Mouse (Mus musculus) ES-Bruce4 (cell line): ENCODE measurements around the gene Cpsf4l. TPM values are rescaled to one million over a fixed set of nuclear protein-coding genes. Genes with fewer than 3 reads are reported as not detected.

Experiments used
- H3K27ac ChIP-seq: 2 replicates; pipeline ENCODE4 v1.5.1; 2012; ENCODE audit warnings: low read length, inconsistent platforms; ENCODE audit not compliant: insufficient read depth
- H3K27me3 ChIP-seq: 2 replicates; pipeline ENCODE4 v1.6.1; 2012; ENCODE audit warnings: mild to moderate bottlenecking, low read length, inconsistent platforms; ENCODE audit not compliant: control insufficient read depth, poor library complexity, insufficient read depth, severe bottlenecking
- H3K36me3 ChIP-seq: 2 replicates; pipeline ENCODE4 v1.6.1; 2012; ENCODE audit warnings: inconsistent platforms, mild to moderate bottlenecking, low read length, moderate library complexity; ENCODE audit not compliant: control insufficient read depth, poor library complexity, insufficient read depth, severe bottlenecking
- H3K4me1 ChIP-seq: one replicate; pipeline ENCODE4 v1.8.1; 2011; ENCODE audit warnings: low read length; ENCODE audit not compliant: control insufficient read depth, insufficient read depth
- H3K4me3 ChIP-seq: 2 replicates; pipeline ENCODE4 v1.5.1; 2011; ENCODE audit warnings: low read depth, mild to moderate bottlenecking, low read length
- H3K9ac ChIP-seq: 2 replicates; pipeline ENCODE4 v1.6.1; 2012; ENCODE audit warnings: low read depth, mild to moderate bottlenecking, inconsistent platforms; ENCODE audit not compliant: poor library complexity, severe bottlenecking
- H3K9me3 ChIP-seq: replicated peaks from 2 replicates; pipeline ENCODE4 v1.6.1; 2012; ENCODE audit warnings: mild to moderate bottlenecking, low read length, inconsistent platforms; ENCODE audit not compliant: control insufficient read depth, poor library complexity, insufficient read depth, severe bottlenecking
- CTCF ChIP-seq: IDR thresholded peaks from one replicate; pipeline ENCODE4 v1.8.1; 2011; ENCODE audit warnings: low read depth, low read length
- EP300 ChIP-seq: IDR thresholded peaks from 2 replicates; pipeline ENCODE4 v1.6.1; 2011; ENCODE audit warnings: low read depth, low read length; ENCODE audit not compliant: insufficient read depth
- POLR2A ChIP-seq: IDR thresholded peaks from one replicate; pipeline ENCODE4 v1.8.1; 2011; ENCODE audit warnings: low read length; ENCODE audit not compliant: insufficient read depth
- polyA plus RNA-seq: library from polyadenylated mRNA; stranded (reverse); fragments of >200 nt; gene quantifications from 2 replicates; pipeline ENCODE4 v1.2.4, GENCODE M21; 2011; ENCODE audit warnings: low read depth; ENCODE audit not compliant: missing spikeins, insufficient read depth, insufficient read length

The Cpsf4l gene
- polyA plus RNA-seq, 1 experiment: 18.0 TPM

GRCm38 (mm10) chr11:113657221-113657620 lies 52.6 kb downstream of the Cpsf4l start:
- H3K9me3 ChIP-seq: no peaks in the 10 kb centered on the region
- no peak overlapping the region for H3K4me3 ChIP-seq
- peaks cover 36% of the 10 kb centered on the region for H3K36me3 ChIP-seq
- no peaks in the 10 kb centered on the region for H3K27me3 ChIP-seq
- H3K27ac ChIP-seq: no peak overlapping the region
- H3K4me1 ChIP-seq: peaks cover 2% of the 10 kb centered on the region
- no peak for TF ChIP-seq EP300
- no peak overlapping the region for H3K9ac ChIP-seq

DNA sequence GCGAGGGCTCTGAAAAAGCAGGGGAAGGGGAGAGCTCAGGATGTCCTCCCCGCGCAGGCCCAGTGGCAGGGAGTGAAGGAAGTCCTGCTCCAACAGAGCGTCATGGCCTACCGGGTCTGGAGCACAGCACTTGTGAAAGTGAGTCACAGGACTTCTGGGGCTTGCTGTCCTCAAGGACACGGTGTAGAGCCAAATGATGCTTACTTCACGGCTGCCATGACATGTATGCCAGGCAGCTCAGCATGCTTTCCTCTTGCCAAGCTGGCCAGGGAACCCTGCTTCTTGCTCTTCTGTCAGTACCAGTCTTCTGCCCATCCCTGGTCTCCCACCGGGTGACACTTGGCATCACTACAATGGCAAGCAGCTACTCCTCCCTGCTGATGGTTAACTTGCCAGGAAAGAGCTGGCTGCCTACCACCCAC lies 53.3 kb downstream of the Cpsf4l start:
- Histone ChIP-seq H3K27ac (no peak overlapping the region), H3K4me1 (peaks cover 2% of the 10 kb centered on the region), H3K9me3 (no peaks in the 10 kb centered on the region), H3K36me3 (peaks cover 29% of the 10 kb centered on the region), H3K4me3 (no peak overlapping the region), H3K27me3 (no peaks in the 10 kb centered on the region), H3K9ac (no peak overlapping the region)
- TF ChIP-seq CTCF (no peak), POLR2A (no peak), EP300 (no peak)

GRCm38 (mm10) chr11:113654561-113655270 lies 55.1 kb downstream of the Cpsf4l start:
- TF ChIP-seq EP300: no peak
- Histone ChIP-seq H3K9me3 (no peaks in the 10 kb centered on the region), H3K9ac (no peak overlapping the region), H3K36me3 (peaks cover 21% of the 10 kb centered on the region), H3K4me1 (peaks cover 4% of the 10 kb centered on the region), H3K27ac (no peak overlapping the region), H3K4me3 (no peak overlapping the region), H3K27me3 (no peaks in the 10 kb centered on the region)

DNA sequence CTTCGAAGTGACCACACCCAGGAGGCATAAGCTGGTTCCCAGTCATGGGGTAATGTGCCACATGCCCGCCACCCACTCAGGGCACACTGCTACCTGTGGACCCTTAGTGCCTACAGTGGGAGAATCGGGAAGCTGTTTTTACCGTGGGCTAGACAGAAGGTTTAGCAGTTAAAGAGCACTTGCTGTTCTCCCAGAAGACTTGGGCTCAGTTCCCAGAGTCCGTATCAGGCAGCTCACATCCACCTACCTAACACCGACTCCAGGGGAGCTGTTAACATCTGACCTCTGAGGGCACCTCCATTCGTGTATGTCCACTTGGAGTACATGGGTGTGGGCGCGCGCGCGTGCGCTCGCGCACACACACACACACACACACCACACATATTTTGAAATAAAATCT lies 55.7 kb downstream of the Cpsf4l start:
- H3K9ac ChIP-seq: no peak overlapping the region
- H3K4me3 ChIP-seq: no peak overlapping the region
- no peak for TF ChIP-seq EP300
- H3K27ac ChIP-seq: no peak overlapping the region
- no peaks in the 10 kb centered on the region for H3K9me3 ChIP-seq
- peaks cover 21% of the 10 kb centered on the region for H3K36me3 ChIP-seq
- H3K27me3 ChIP-seq: no peaks in the 10 kb centered on the region
- H3K4me1 ChIP-seq: peaks cover 4% of the 10 kb centered on the region

DNA sequence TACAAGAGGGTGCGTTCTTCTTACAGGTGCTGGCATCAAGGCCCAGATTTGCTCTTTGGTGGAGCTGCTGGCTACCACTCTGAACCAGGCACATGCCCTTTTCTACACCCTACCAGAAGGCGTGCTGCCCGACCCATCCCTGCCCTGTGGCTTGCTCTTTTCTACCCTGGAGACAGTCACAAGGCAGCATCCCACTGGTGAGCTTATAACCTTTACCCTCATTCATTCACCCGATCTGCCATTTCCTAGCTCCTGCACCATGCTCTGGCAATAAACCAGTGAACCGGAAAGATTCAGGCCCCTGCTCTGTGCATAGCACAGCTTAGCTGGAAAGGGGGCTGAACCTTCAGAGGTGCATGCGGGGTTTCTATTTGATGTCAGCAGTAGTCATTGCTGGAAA lies 57.3 kb downstream of the Cpsf4l start:
- TF ChIP-seq EP300 (no peak), CTCF (no peak), POLR2A (no peak)
- no peaks in the 10 kb centered on the region for H3K27me3 ChIP-seq
- peaks cover 4% of the 10 kb centered on the region for H3K4me1 ChIP-seq
- H3K9ac ChIP-seq: no peak overlapping the region
- H3K9me3 ChIP-seq: no peaks in the 10 kb centered on the region
- H3K36me3 ChIP-seq: peaks cover 21% of the 10 kb centered on the region
- H3K27ac ChIP-seq: no peak overlapping the region
- no peak overlapping the region for H3K4me3 ChIP-seq

GRCm38 (mm10) chr11:113651907-113652273 lies 57.9 kb downstream of the Cpsf4l start:
- Histone ChIP-seq H3K9ac (peak overlapping the region; percentile 28), H3K27me3 (no peaks in the 10 kb centered on the region), H3K4me1 (peaks cover 4% of the 10 kb centered on the region), H3K36me3 (peaks cover 21% of the 10 kb centered on the region), H3K4me3 (peak overlapping the region; percentile 26), H3K27ac (peak overlapping the region; percentile 48), H3K9me3 (no peaks in the 10 kb centered on the region)
- TF ChIP-seq CTCF: peak; percentile 75
- TF ChIP-seq EP300: no peak
